Mouse (Mus musculus): ENCODE results near the gene Gm1123. TPM values are rescaled to one million over a fixed set of nuclear protein-coding genes. Genes with fewer than 3 reads are reported as not detected.

The Gm1123 gene
- 298 and 304 TPM in 2 replicates for polyA plus RNA-seq (2012; rRNA removed)

GRCm38 (mm10) chr9:99035575-99035974 lies at the start of gene Gm1123:
Gene Gm1123 (minus strand): TSS chr9:99035715.
- DNase-seq (ENCODE audit: low read depth, low spot score): no peak
- 45% methylated on average over 12 of the region's 12 CpGs for WGBS

GRCm38 (mm10) chr9:99081718-99082117 lies 46.2 kb upstream of the Gm1123 start:
- no peak for DNase-seq (ENCODE audit: low read depth, low spot score)
- WGBS: 91% methylated on average over 5 of the region's 5 CpGs

GRCm38 (mm10) chr9:99081308-99081707 lies 45.8 kb upstream of the Gm1123 start:
- WGBS: 63% methylated on average over 3 of the region's 3 CpGs
- DNase-seq (ENCODE audit: low read depth, low spot score): no peak

- 93% methylated on average over 2 of the region's 2 CpGs for WGBS
- no peak for DNase-seq (ENCODE audit: low read depth, low spot score)
Observed at GRCm38 (mm10) chr9:99080657-99081056, 45.1 kb upstream of the Gm1123 start.

GRCm38 (mm10) chr9:99074462-99074861 lies 38.9 kb upstream of the Gm1123 start:
- DNase-seq (ENCODE audit: low read depth, low spot score): no peak
- WGBS: 53% methylated on average over 2 of the region's 2 CpGs

GRCm38 (mm10) chr9:99072538-99072937 lies 37.0 kb upstream of the Gm1123 start:
- WGBS: 69% methylated on average over 4 of the region's 4 CpGs
- no peak for DNase-seq (ENCODE audit: low read depth, low spot score)

- no peak for DNase-seq (ENCODE audit: low read depth, low spot score)
- 88% methylated on average over 5 of the region's 5 CpGs for WGBS
Observed at GRCm38 (mm10) chr9:99065311-99065710, 29.8 kb upstream of the Gm1123 start.

- 35% methylated on average over 2 of the region's 2 CpGs for WGBS
- DNase-seq (ENCODE audit: low read depth, low spot score): no peak
Observed at GRCm38 (mm10) chr9:99064216-99064615, 28.7 kb upstream of the Gm1123 start.

- WGBS: 32% methylated on average over 7 of the region's 7 CpGs
- no peak for DNase-seq (ENCODE audit: low read depth, low spot score)
Observed at GRCm38 (mm10) chr9:99062544-99062943, 27.0 kb upstream of the Gm1123 start.

- 71% methylated on average over 3 of the region's 3 CpGs for WGBS
Observed at GRCm38 (mm10) chr9:99057751-99058150, 22.2 kb upstream of the Gm1123 start.

GRCm38 (mm10) chr9:99049760-99050159 lies 14.2 kb upstream of the Gm1123 start:
- no peak for DNase-seq (ENCODE audit: low read depth, low spot score)
- WGBS: 51% methylated on average over 6 of the region's 6 CpGs

More at GRCm38 (mm10) chr9:99057751-99058150, 22.2 kb upstream of the Gm1123 start:
- no peak for DNase-seq (ENCODE audit: low read depth, low spot score)

GRCm38 (mm10) chr9:99048724-99049250 lies 13.3 kb upstream of the Gm1123 start:
- WGBS: 73% methylated on average over 1 of the region's 1 CpGs
- no peak for DNase-seq (ENCODE audit: low read depth, low spot score)

- DNase-seq (ENCODE audit: low read depth, low spot score): no peak
- 93% methylated on average over 8 of the region's 8 CpGs for WGBS
Observed at GRCm38 (mm10) chr9:99044761-99045160, 9.2 kb upstream of the Gm1123 start.

GRCm38 (mm10) chr9:99042641-99043040 lies 7.1 kb upstream of the Gm1123 start:
- WGBS: 47% methylated on average over 4 of the region's 4 CpGs

GRCm38 (mm10) chr9:99041994-99042393 lies 6.5 kb upstream of the Gm1123 start:
- DNase-seq (ENCODE audit: low read depth, low spot score): no peak
- WGBS: 56% methylated on average over 9 of the region's 9 CpGs

More at GRCm38 (mm10) chr9:99042641-99043040, 7.1 kb upstream of the Gm1123 start:
- no peak for DNase-seq (ENCODE audit: low read depth, low spot score)

GRCm38 (mm10) chr9:99034111-99034510 lies 1.4 kb downstream of the Gm1123 start:
- 92% methylated on average over 8 of the region's 8 CpGs for WGBS
- no peak for DNase-seq (ENCODE audit: low read depth, low spot score)

GRCm38 (mm10) chr9:99032031-99032430 lies 3.5 kb downstream of the Gm1123 start:
- no peak for DNase-seq (ENCODE audit: low read depth, low spot score)
- WGBS: 40% methylated on average over 8 of the region's 8 CpGs

- WGBS: 76% methylated on average over 4 of the region's 4 CpGs
Observed at GRCm38 (mm10) chr9:99021751-99022150, 13.8 kb downstream of the Gm1123 start.

GRCm38 (mm10) chr9:99021166-99021565 lies 14.3 kb downstream of the Gm1123 start:
- DNase-seq (ENCODE audit: low read depth, low spot score): no peak
- WGBS: 62% methylated on average over 5 of the region's 5 CpGs

More at GRCm38 (mm10) chr9:99021751-99022150, 13.8 kb downstream of the Gm1123 start:
- no peak for DNase-seq (ENCODE audit: low read depth, low spot score)

- 68% methylated on average over 6 of the region's 6 CpGs for WGBS
- no peak for DNase-seq (ENCODE audit: low read depth, low spot score)
Observed at GRCm38 (mm10) chr9:99017679-99018078, 17.8 kb downstream of the Gm1123 start.

- WGBS: 63% methylated on average over 3 of the region's 3 CpGs
- DNase-seq (ENCODE audit: low read depth, low spot score): no peak
Observed at GRCm38 (mm10) chr9:99016759-99017158, 18.8 kb downstream of the Gm1123 start.

- DNase-seq (ENCODE audit: low read depth, low spot score): no peak
- 42% methylated on average over 3 of the region's 3 CpGs for WGBS
Observed at GRCm38 (mm10) chr9:99016301-99016700, 19.2 kb downstream of the Gm1123 start.
